23 mouse cellular contexts compared by ENCODE assay signal in the genomic region with DNA sequence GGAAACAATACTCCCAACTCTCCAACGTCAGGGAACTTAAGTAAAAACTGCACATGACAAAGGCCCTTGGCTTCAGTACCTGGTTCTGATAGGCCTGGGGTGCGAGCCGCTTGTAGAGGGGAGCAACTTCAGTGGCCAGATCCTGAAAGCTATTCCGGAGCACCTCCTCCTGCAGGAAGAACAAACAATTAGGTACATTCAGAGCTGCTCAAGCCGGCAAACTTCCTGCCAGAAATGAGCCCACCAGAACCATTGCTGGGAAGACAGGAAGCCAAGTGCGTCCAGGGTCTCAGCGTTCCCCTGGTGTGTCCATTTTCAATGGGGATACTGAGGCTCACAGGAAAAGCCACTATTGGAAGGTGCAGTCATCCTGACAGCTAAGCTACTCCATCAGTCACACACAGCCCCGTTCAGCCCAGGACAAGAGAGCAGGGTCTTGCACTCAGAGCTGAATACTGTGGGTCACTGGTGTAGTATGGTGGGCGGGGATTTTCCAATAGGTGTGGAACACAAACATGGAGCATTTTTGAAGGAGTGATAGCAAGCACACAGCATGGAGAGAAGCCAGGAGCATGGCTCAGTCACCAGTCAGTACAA.
"Had no signal": no experiment of that assay in that cellular context is flagged by ENCODE, and none has a peak within 500 bp of the region (broad histone marks: within the 10 kb centered on the region; RNA-seq: fewer than 3 reads in every experiment).

No protein-coding gene starts in this region.

- DNase-seq: kidney, postnatal 25 days; layer of hippocampus, adult 9-11 months; liver; lung, adult 18-20 months; lung, postnatal 14 days; right cerebral cortex, adult 18-20 months; right cerebral cortex, postnatal 14 days; right cerebral cortex, postnatal 4 days; thymus, adult 2 months; thymus, postnatal 14 days; thymus, postnatal 4 days had no signal

- H3K4me2 ChIP-seq: limb, embryonic 13.5 days; liver, embryonic 12.5 days; liver, embryonic 15.5 days; midbrain, embryonic 12.5 days; midbrain, embryonic 15.5 days; neural tube, embryonic 12.5 days; neural tube, embryonic 15.5 days had no signal

- H3K4me3 ChIP-seq: layer of hippocampus, adult 2 months; limb, embryonic 10.5 days; limb, embryonic 13.5 days; liver, embryonic 12.5 days; liver, embryonic 15.5 days; midbrain, embryonic 12.5 days; midbrain, embryonic 15.5 days; neural tube, embryonic 12.5 days; neural tube, embryonic 15.5 days had no signal

- H3K27me3 ChIP-seq: limb, embryonic 13.5 days; liver, embryonic 12.5 days; liver, embryonic 15.5 days; midbrain, embryonic 12.5 days; midbrain, embryonic 15.5 days; neural tube, embryonic 12.5 days; neural tube, embryonic 15.5 days had no signal

- H3K9me3 ChIP-seq: limb, embryonic 10.5 days; limb, embryonic 13.5 days; liver, embryonic 12.5 days; liver, embryonic 15.5 days; midbrain, embryonic 12.5 days; midbrain, embryonic 15.5 days; neural tube, embryonic 12.5 days; neural tube, embryonic 15.5 days had no signal

- H3K4me1 ChIP-seq: limb, embryonic 10.5 days; limb, embryonic 13.5 days; liver, embryonic 12.5 days; liver, embryonic 15.5 days; midbrain, embryonic 12.5 days; midbrain, embryonic 15.5 days; neural tube, embryonic 12.5 days; neural tube, embryonic 15.5 days had no signal

- ATAC-seq: liver, embryonic 12.5 days; midbrain, embryonic 15.5 days had no signal

- H3K9ac ChIP-seq: limb, embryonic 13.5 days; liver, embryonic 12.5 days; liver, embryonic 15.5 days; midbrain, embryonic 12.5 days; midbrain, embryonic 15.5 days; neural tube, embryonic 12.5 days; neural tube, embryonic 15.5 days had no signal

- H3K27ac ChIP-seq: kidney, postnatal 0 days; layer of hippocampus, adult 2 months; limb, embryonic 10.5 days; limb, embryonic 13.5 days; liver, embryonic 12.5 days; liver, embryonic 15.5 days; macrophage; midbrain, embryonic 12.5 days; midbrain, embryonic 15.5 days; neural tube, embryonic 12.5 days; neural tube, embryonic 15.5 days; stomach, postnatal 0 days had no signal
